Mouse (Mus musculus) hindbrain, embryonic 11.5 days (tissue): ENCODE results near the gene Pigk. TPM values are rescaled to one million over a fixed set of nuclear protein-coding genes. Genes with fewer than 3 reads are reported as not detected.
A peak's percentile ranks its signal among the peaks of the same experiment; 100 is the strongest.

ENCODE experiments used
- ATAC-seq: fragments of 200-750 bp; cut with Nextera tagmentation; 2 replicates; pipeline ENCODE4 v1.8.0; 2017; ENCODE audit warnings: mild to moderate bottlenecking, moderate TSS enrichment, moderate library complexity; ENCODE audit not compliant: low FRiP score
- DNase-seq: peaks from one replicate; pipeline ENCODE4 v3.0.0-alpha.2; 2015; ENCODE audit warnings: low spot score
- H3K27ac ChIP-seq: fragments of 300-500 bp; sonication (generic); 2 replicates; pipeline ENCODE4 v1.5.1; 2014; ENCODE audit warnings: mild to moderate bottlenecking, low read depth, low read length
- H3K27me3 ChIP-seq: fragments of 300-500 bp; sonication (generic); 2 replicates; pipeline ENCODE4 v1.6.1; 2014; ENCODE audit warnings: mild to moderate bottlenecking, low read length, moderate library complexity, mixed read lengths; ENCODE audit not compliant: control insufficient read depth, insufficient read depth
- H3K36me3 ChIP-seq: fragments of 300-500 bp; sonication (generic); 2 replicates; pipeline ENCODE4 v1.6.1; 2014; ENCODE audit warnings: mild to moderate bottlenecking, low read length, moderate library complexity, mixed read lengths; ENCODE audit not compliant: control insufficient read depth, insufficient read depth
- H3K4me1 ChIP-seq: fragments of 300-500 bp; sonication (generic); replicated peaks from 2 replicates; pipeline ENCODE4 v1.6.1; 2014; ENCODE audit warnings: low read length, mixed read lengths; ENCODE audit not compliant: control insufficient read depth, insufficient read depth
- H3K4me2 ChIP-seq: fragments of 300-500 bp; sonication (generic); replicated peaks from 2 replicates; pipeline ENCODE4 v1.6.1; 2014; ENCODE audit warnings: mild to moderate bottlenecking, low read depth, low read length
- H3K4me3 ChIP-seq: fragments of 300-500 bp; sonication (generic); 2 replicates; pipeline ENCODE4 v1.5.1; 2014; ENCODE audit warnings: low read depth, low read length
- H3K9ac ChIP-seq: fragments of 300-500 bp; sonication (generic); 2 replicates; pipeline ENCODE4 v1.6.1; 2014; ENCODE audit warnings: low read depth, low read length
- H3K9me3 ChIP-seq: fragments of 300-500 bp; sonication (generic); 2 replicates; pipeline ENCODE4 v1.6.1; 2016; ENCODE audit warnings: low read length; ENCODE audit not compliant: control insufficient read depth
- WGBS: fragments of 180-500 bp; shearing (Covaris S2); extraction: QIAGEN DNeasy Blood & Tissue Kit; methylation state at CpG from one replicate; pipeline ENCODE4 v1.1.7; 2014; 5-methylcytosine and 5-hydroxymethylcytosine counted together
- polyA plus RNA-seq: library from polyadenylated mRNA; unstranded; fragments of >200 nt; fragmentation: Nextera tagmentation; extraction: Ambion mirVana; gene quantifications from 2 replicates; pipeline ENCODE4 v1.2.1, GENCODE M21; 2014

The Pigk gene
- polyA plus RNA-seq, 1 experiment from 2014 or later, result 58.3 TPM

DNA sequence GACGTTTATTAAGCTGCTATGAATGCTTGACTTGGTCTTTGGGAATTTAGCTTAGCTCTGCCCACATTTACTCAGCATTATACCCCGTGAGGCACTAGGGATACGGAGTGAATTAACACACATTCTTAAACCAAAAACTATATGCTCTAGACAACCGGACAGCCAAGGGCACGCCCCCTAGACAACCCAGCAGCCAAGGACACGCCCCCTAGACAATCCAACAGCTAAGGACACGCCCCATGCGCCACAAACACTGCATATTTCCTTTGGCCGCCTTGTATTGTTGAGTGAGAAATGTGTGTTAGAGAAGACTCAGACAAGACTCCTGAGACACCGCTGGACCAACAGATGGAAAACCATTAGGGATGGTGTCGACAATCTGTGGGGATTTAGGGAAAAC, 229.1 kb downstream of the Pigk start:
- Histone ChIP-seq H3K4me1 (no peaks in the 10 kb centered on the region), H3K9me3 (no peaks in the 10 kb centered on the region), H3K27me3 (no peaks in the 10 kb centered on the region), H3K4me2 (no peak overlapping the region), H3K4me3 (no peak overlapping the region), H3K36me3 (no peaks in the 10 kb centered on the region), H3K9ac (no peak overlapping the region), H3K27ac (no peak overlapping the region; the same call in 1 of the 2 replicates)
- peak; percentile 48 for DNase-seq
- WGBS, result 57% methylated on average over 11 of the region's 11 CpGs
- ATAC-seq, result peak; percentile 73

DNA sequence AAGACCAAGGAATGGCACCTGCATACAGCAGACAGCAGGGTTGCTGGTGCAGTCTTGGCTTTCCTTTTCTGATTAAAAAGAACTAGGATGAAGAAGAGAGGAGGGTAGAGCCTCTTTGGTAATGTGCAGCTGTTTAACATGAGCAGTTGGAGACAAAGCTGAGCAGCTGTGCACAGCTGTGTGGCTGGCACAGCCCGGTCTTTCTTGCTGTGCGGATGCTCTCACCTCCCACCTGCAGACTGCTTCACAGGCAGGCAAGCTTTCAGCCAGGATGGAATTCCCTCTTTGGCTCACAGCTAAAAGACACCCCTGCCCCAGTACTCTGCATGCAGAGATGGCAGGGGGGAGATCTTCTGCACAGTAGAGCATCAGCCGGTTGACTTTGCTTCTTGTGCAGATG, 230.9 kb downstream of the Pigk start:
- DNase-seq (no peak), ATAC-seq (no peak)
- H3K27me3 ChIP-seq, result no peaks in the 10 kb centered on the region
- H3K4me1 ChIP-seq, result no peaks in the 10 kb centered on the region
- H3K4me2 ChIP-seq, result no peak overlapping the region
- no peaks in the 10 kb centered on the region for H3K9me3 ChIP-seq
- no peaks in the 10 kb centered on the region for H3K36me3 ChIP-seq
- H3K9ac ChIP-seq, result no peak overlapping the region
- no peak overlapping the region for H3K4me3 ChIP-seq
- WGBS, result 69% methylated on average over 3 of the region's 3 CpGs
- H3K27ac ChIP-seq, result no peak overlapping the region

- no peak overlapping the region for H3K9ac ChIP-seq
- H3K27ac ChIP-seq, result no peak overlapping the region
- H3K4me2 ChIP-seq, result no peak overlapping the region
- DNase-seq (no peak), ATAC-seq (no peak)
- H3K36me3 ChIP-seq, result no peaks in the 10 kb centered on the region
- no peaks in the 10 kb centered on the region for H3K4me1 ChIP-seq
- H3K9me3 ChIP-seq, result no peaks in the 10 kb centered on the region
- H3K27me3 ChIP-seq, result no peaks in the 10 kb centered on the region
- no peak overlapping the region for H3K4me3 ChIP-seq
- WGBS, result 90% methylated on average over 11 of the region's 11 CpGs
Observed at GRCm38 (mm10) chr3:152947031-152947640, 233.2 kb downstream of the Pigk start.

DNA sequence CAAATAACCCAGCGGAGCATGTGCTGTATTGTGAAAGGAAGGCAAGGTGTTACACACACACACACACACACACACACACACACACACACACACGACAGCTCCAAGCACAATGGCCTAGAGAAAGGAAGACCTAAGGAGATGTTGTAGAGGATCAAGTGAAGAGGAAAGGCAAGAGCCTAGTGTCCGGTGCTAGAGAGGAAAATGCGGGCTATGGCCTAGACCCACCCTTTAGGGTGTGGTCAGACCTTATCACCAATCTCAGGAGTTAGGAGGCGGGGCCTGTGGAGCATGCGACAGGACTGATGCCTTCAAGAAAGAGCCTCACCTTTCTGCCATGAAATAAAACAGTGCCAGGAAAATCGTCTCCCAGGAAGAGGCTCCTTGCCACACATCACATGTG, 234.7 kb downstream of the Pigk start:
- Histone ChIP-seq H3K9ac (no peak overlapping the region), H3K4me1 (no peaks in the 10 kb centered on the region), H3K36me3 (no peaks in the 10 kb centered on the region), H3K4me2 (no peak overlapping the region), H3K27me3 (no peaks in the 10 kb centered on the region), H3K27ac (no peak overlapping the region), H3K9me3 (no peaks in the 10 kb centered on the region), H3K4me3 (no peak overlapping the region)
- WGBS, result 88% methylated on average over 7 of the region's 7 CpGs
- no peak for ATAC-seq
- no peak for DNase-seq

- 94% methylated on average over 15 of the region's 15 CpGs for WGBS
- DNase-seq (no peak), ATAC-seq (no peak)
- Histone ChIP-seq H3K4me1 (no peaks in the 10 kb centered on the region), H3K4me3 (no peak overlapping the region), H3K9ac (no peak overlapping the region), H3K27me3 (no peaks in the 10 kb centered on the region), H3K4me2 (no peak overlapping the region), H3K9me3 (no peaks in the 10 kb centered on the region), H3K36me3 (no peaks in the 10 kb centered on the region), H3K27ac (no peak overlapping the region)
Observed at GRCm38 (mm10) chr3:152949233-152949777, 235.4 kb downstream of the Pigk start.

DNA sequence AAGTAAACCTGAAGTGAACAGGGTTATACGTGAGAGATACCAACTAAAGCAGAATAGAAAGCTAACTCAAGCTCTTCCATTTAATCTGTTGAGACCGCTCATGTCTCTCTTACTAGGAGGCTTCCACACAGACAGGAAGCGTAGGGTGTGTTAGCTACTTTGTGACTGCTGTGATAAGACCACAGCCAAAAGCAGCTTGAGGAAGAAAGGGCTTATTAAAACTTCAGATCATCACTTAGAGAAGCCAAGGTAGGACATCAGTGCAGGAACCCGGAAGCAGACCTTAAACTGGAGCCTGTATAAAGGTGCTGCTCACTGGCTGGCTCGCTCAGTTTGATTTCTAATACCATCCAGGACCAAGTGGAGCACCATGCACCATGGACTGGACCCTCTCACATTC, 236.4 kb downstream of the Pigk start:
- no peak overlapping the region for H3K4me3 ChIP-seq
- no peak overlapping the region for H3K27ac ChIP-seq
- ATAC-seq (no peak), DNase-seq (no peak)
- H3K36me3 ChIP-seq, result no peaks in the 10 kb centered on the region
- no peaks in the 10 kb centered on the region for H3K27me3 ChIP-seq
- H3K9ac ChIP-seq, result no peak overlapping the region
- no peaks in the 10 kb centered on the region for H3K9me3 ChIP-seq
- no peak overlapping the region for H3K4me2 ChIP-seq
- WGBS, result 94% methylated on average over 5 of the region's 5 CpGs
- H3K4me1 ChIP-seq, result no peaks in the 10 kb centered on the region

GRCm38 (mm10) chr3:152950914-152951313, 237.0 kb downstream of the Pigk start:
- no peaks in the 10 kb centered on the region for H3K4me1 ChIP-seq
- DNase-seq (no peak), ATAC-seq (no peak)
- no peak overlapping the region for H3K9ac ChIP-seq
- H3K4me2 ChIP-seq, result no peak overlapping the region
- no peaks in the 10 kb centered on the region for H3K9me3 ChIP-seq
- no peaks in the 10 kb centered on the region for H3K36me3 ChIP-seq
- no peak overlapping the region for H3K4me3 ChIP-seq
- no peaks in the 10 kb centered on the region for H3K27me3 ChIP-seq
- no peak overlapping the region for H3K27ac ChIP-seq
- 90% methylated on average over 9 of the region's 9 CpGs for whole genome bisulfite sequencing

- Histone ChIP-seq H3K27ac (no peak overlapping the region), H3K9ac (no peak overlapping the region), H3K36me3 (no peaks in the 10 kb centered on the region), H3K4me3 (no peak overlapping the region), H3K4me1 (no peaks in the 10 kb centered on the region), H3K9me3 (no peaks in the 10 kb centered on the region), H3K4me2 (no peak overlapping the region), H3K27me3 (no peaks in the 10 kb centered on the region)
- ATAC-seq (no peak), DNase-seq (no peak)
- WGBS, result 81% methylated on average over 11 of the region's 11 CpGs
Observed at GRCm38 (mm10) chr3:152951634-152952545, 238.0 kb downstream of the Pigk start.
